Mouse (Mus musculus): ENCODE measurements around the gene Frat2.
A peak's percentile ranks its signal among the peaks of the same experiment; 100 is the strongest.

Gene Frat2

DNA sequence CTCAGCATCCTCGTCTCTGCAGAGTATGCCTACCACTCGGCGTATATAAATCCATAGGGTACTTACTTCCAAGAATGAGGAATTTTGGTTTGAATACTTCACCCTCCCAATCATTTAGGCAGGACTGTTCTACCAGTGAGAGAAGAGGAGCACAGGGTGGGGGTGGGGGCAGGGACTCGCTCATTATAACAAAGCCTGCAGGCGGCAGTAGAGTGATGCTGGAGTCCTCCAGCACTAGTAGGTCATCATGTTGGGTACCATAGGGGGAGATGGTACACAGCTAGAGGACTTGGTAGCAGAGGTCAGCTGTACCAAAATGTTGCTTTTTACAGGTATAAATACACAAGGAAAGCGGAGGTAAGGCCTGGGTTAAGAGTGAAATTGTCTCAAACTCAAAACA is 3.6 kb downstream of the Frat2 start:
- DNase-seq (ENCODE audit: low spot score in 2 of 2), result no peak

DNA sequence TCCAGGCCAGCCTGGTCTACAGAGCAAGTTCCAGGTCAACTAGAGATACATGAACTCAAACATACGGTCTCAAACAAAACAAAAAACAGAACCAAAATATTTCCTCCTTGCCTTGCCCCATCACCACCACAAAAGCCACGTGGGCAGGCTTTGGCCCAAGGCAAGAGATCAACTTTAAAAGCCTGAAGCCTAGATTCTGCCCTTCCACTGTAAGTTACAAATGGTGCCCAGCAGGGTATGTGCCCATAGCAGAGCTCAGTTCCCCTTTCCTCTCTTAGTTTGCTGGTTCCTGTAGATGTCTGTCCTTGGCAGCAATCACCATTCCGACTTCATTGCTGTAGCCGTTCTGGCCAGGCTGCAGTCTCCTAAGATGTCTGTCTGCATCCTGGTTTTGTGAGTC is 5.2 kb downstream of the Frat2 start:
- no peak for DNase-seq (ENCODE audit: low spot score in 2 of 2)

DNA sequence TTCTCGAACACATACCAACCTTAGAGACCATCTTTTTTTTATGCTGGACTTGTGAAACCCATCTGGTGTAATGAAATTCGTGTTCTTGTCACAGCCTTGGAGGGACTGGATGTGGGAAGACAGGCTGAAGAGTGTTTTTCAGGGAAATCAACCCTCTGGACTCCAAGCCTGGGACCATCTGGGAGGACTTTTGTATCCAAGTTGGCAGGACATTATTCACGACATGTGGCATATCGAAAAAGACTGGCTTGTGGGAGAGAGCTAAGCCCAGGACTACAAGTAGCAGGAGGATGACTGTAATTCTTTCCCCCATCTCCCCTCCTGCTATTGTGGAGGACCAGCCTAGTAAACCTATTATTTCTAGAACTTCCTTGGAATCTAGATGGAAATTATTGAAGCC is 5.7 kb downstream of the Frat2 start:
- no peak for DNase-seq (ENCODE audit: low spot score in 2 of 2)

DNA sequence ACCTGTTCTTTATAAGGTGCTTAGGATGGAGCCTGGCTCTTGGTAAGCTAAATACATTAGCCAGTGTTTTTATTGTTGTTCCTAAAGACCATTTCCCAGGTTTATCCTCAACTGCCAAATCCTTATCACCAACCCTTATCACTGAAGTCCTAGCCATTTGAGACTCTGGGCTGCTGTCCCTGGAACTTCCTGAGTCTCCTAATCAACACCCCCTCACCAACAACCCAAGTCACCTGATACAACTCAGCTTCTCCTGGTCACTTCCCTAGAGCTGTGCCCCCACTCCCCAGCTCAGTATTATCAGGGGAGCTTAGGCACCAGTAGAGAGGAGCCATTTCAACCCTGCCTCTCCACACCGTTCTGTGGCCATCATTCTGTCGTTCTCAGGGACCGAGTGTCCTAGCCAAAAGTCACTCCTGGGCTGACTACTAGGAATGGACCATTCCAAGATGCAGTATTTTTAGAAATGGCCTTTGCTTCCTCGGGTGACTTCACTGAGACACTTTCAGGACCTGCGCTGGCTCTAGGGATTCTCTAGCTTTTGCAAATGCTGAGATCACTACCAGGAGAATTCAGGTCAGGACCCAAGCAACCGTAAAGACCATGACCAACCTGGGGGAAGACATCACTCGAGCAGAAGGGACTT is 6.7 kb downstream of the Frat2 start:
- DNase-seq (ENCODE audit: low spot score in 2 of 2), result no peak

DNA sequence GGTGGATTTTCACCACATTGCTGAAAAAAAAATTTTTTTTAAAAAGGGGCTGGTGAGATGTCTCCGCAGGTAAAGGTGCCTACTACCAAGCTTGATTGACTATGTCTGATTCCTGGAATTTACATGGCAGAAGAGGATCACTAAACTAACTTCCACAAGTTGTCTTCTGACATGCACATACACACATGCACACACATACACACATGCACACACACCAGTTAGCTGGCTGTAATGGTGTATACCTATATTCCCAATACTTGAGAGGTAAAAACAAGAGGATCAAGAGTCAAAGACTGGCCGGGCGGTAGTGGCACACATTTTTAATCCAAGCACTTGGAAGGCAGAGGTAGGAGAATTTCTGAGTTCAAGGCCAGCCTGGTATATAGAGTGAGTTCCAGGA is 8.2 kb downstream of the Frat2 start:
- DNase-seq (ENCODE audit: low spot score in 2 of 2), result no peak

DNA sequence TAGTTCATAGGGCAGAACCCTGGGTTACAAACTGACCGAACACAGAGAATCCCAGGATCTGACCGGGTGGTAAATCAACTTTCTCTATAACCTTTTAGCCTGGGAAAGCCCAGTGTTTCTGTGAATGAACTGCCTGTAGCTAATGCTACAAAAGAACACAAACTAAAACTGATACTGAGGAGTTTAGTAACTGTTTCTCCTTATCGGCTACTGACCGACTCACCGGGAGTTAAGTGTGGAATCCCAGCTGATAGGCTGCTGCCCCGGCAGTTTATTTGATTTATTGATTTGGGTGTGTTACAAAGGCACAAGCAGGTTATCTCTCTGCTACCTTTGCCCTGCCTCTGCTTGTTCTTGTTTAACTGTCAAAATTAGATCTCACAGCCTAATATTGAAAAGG is 9.1 kb downstream of the Frat2 start:
- DNase-seq (ENCODE audit: low spot score in 2 of 2), result no peak

DNA sequence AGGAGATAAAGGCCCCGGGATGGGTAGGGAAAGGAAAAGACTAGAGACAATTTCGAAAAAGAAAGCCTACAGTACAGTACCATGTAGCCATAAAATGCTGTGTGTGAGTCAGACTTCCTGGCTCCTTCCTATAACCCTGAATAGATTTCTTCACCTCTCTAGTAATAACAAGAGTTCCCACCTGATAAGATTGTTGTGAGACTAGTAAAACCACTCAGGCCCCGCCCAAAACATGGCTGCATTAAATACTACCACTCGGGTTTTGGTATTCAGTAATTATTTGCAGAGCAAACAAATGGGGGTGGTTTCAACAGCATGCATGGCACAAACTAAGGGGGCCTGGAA is 10.0 kb downstream of the Frat2 start:
- DNase-seq (ENCODE audit: low spot score in 2 of 2), result no peak

DNA sequence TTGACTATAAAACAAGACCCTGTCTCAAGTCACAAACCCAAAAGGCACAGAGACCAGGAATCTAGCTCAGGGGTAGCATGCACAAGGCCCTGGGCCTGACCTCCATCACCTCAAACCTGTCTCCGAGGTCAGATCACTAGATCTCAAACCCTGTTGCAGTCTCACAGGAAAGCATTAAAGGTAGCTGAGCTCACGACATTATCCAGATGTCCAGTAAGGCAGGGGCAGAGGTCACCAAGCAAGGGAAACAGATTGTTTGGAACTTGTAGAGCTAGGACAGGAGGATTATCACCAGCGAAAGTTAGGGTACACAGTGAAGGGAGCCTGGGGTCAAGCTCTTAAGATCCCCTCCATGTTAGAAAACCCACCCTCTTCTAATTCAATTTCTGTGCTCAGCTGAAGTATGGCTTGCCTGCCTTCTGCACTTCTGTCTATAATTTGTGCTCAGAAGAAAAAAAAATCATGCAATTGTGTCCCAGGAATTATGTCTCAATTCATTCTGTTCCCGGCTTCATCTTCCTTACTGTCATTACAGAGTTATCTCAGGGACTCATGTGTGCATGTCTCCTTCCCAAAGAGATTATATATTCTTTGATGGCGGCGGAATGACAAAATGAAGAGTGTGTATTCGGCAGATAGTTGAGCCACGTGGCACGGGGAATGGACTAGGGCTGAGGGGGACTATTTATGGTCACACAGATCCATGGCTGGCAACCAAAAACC is 10.6 kb downstream of the Frat2 start:
- no peak for DNase-seq (ENCODE audit: low spot score in 2 of 2)

DNA sequence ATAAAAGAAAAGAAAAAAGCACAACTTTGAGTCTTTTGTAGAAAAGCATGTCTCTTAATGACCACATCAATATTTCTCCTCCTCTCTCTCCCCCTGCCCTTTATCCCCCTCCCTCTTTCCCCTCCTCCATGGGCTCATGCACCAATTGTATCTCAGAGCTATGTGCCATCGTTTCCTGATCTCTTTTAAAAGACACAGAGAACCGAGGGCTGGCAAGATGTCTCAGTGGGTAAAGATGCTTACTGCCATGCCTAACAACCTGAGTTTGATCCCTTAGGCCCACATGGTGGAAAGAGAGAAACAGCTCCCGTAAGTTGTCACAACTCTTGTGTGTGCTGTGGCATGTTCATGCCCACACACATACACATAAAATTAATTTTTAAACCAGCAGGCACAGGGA is 11.2 kb downstream of the Frat2 start:
- DNase-seq (ENCODE audit: low spot score in 2 of 2), result no peak

DNA sequence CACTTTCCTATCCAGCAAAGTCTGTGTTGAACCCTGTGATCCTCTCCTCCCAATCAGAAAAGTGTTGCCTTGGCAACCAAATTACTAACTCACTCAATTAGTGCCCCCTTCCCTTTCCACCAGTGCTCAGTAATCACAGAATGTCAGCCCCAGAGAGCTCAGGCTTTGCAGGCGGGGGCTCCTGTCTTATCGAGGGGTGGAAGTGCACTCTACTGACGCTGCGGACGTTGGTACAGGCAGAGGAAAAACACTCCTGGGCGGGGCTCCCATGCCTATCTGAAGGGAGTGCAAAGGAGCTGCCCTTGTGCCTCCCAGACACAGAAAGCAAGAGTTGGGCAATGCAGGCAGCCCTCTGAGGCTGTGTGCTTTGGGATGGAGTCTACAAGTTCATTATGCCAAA is 12.1 kb downstream of the Frat2 start:
- DNase-seq (ENCODE audit: low spot score in 2 of 2), result peak in 1 of 2 experiments; percentile 28

DNA sequence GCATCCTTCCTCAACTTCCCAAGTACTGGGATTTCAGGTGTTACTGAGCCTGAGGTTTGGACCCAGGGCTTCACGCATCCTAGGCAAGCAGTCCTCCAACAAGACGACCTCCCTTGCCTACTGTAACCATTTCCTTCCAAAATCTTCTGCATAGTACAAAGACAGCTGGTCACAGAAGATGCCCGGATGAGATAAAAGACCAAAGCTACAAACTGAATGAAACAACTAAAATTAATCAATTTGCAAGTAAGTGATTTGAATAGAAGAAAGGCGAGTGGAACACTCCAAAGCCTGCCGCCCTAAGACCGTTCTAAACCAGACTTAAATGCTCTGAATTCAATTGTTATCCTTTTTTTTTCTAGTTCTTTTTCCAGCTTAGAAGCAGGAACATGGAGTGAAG is 12.5 kb downstream of the Frat2 start:
- DNase-seq (ENCODE audit: low spot score in 2 of 2), result no peak

DNA sequence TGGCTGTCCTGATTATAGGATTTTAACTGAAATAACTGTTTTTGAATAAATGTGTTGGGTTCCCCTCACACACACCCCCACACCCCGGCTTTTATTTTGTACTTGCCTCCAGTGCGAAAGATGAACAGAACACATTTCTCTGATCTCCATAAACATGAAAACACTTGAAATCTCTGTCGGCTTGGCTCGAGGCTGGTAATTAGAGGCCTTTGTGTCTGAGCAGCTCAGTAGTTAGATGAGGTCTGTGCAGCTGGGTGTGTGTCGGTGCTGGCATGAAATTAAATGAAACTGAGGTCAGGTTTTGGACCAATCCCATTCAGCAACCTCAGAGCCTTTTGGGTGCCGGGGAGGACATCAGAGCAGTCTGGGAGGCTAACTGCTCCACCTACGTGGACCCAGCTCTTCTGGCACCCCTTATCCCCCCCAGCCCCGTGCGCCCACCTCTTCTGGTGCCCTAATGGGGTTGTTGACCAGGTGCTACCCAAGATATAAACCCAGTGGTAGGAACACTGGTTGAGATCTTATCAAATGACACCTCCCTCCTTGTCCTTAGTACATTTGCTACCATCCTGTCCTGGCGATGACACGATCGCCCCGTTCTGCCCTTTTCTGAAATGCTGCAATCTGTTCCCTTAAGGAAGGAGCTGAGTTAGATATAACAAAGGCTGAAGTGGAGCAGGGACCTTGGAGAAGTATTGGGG is 15.3 kb downstream of the Frat2 start:
- no peak for DNase-seq (ENCODE audit: low spot score in 2 of 2)

DNA sequence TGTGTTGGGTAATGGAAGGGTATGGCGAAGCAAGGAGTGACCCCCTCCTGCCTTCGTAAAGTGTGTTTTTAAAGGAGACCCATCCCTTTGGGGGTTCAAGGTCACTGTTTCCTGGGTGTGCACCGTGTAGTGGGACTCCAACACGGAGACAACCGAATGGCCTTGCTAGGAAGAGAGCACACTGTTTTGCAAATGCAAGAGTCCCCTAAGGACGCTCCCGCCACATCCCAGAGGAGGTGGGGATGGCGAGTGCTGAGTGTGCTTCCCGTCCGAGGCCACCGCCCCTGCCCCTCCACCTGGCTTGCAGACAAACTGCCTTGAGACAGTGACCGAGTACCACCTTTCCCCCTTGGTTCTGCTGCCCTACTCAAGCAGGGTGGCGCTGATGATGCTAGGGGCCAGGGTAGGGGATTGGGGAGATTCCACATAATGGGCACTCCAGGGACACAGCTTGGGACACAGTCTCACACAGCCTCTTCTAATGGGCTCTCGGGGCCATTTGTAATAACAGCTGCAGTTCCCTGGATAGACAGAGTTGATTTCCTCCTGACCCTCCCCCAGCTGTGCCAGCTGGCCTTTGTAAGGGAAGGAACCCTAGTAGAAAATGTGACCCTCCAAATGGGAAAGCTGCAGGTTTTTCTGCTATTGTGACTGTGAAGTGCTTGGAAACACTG is 16.1 kb downstream of the Frat2 start:
- no peak for DNase-seq (ENCODE audit: low spot score in 2 of 2)

DNA sequence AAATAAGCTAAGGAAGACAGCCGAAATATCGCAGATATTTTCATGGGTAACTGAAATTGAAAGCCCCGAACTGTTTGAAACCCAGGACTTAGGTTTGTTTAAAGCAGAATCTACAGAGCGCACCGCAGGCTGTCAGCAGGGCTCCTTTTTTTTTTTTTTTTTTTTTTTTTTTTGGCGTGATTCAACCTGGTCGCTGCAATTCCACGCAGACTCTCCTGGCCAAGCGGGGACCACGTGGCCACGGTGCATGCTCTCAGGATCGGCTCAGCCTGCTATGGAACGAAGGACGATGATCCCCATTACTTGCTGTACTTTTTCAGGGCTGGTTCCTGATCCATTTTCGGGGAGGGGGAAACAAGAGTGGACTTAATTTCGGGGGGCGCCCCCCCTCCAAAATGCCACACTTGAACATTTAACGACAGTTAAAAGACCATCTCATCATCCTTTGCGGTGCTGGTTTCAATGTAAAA is 16.8 kb downstream of the Frat2 start:
- DNase-seq (ENCODE audit: low spot score in 2 of 2), result peak in 1 of 2 experiments; percentile 23

DNA sequence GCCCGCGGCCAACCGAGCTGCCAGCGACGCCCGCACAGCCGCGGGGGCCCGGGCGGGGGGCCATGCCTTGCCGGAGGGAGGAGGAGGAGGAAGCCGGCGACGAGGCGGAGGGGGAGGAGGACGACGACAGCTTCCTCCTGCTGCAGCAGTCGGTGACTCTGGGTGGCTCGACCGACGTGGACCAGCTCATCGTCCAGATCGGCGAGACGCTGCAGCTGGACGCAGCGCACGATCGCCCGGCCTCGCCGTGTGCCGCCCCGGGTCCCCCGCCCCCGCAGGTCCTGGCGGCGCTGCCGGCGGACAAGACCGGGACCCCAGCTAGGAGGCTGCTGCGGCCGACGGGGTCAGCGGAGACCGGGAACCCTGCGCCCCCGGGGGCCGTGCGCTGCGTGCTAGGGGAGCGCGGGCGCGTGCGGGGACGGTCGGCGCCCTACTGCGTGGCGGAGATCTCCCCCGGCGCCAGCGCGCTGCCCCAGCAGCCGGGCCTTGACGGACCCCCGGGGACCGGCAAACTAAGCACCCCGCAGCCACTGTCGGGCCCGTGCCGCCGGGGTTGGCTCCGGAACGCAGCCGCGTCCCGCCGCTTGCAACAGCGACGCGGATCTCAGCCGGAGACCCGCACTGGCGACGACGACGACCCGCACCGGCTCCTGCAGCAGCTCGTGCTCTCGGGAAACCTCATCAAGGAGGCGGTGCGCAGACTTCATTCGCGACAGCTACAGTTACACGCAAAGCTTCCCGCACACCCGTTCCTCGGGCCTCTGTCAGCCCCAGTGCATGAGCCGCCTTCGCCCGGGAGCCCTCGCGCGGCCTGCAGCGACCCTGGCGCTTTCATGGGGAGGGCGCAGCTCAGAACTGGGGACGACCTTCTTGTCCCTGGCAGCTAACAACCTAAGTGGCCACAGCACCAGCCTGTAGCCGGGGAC is 17.6 kb downstream of the Frat2 start:
- DNase-seq (ENCODE audit: low spot score in 2 of 2), result peak; percentile 52 to 65

DNA sequence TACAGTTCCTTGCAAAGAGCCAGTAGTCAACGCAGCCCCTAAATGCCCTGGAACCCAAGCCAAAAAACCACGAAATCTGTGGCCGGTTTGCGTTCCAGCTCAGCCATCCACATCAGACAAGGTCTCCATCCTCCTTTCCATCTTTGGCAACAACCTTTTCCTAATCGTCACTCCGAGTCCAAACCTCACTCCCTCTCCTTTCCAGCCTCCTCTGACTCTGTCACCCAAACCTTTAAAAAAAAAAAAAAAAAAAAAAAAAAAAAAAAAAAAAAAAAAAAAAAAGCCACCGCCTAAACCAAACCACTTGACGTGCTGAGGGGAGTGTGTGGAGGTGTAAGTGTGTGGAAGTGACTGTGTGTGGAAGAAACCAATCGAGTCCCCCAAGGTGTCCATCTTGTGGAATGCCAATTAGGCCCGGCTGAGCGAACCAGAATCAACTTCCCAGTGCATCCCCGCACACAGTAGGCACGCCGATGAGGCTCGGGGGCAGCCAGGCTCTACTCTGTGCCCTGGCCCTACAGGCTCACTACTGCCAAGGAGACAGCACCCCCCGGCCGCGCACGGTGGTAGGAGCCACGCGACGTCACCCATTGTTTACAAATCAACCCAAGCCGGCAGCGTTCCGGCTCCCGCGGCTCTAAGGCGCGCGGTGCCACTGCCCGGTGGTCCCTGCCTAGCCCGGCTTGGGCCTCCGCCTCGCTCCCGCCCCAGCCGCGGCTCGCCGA is 18.4 kb downstream of the Frat2 start, which contains the start of gene Frat1:
Gene Frat1, plus strand, starts transcription at position 590 of the 725 bp plus-strand sequence.
- peak; percentile 86 to 90 for DNase-seq (ENCODE audit: low spot score in 2 of 2)

DNA sequence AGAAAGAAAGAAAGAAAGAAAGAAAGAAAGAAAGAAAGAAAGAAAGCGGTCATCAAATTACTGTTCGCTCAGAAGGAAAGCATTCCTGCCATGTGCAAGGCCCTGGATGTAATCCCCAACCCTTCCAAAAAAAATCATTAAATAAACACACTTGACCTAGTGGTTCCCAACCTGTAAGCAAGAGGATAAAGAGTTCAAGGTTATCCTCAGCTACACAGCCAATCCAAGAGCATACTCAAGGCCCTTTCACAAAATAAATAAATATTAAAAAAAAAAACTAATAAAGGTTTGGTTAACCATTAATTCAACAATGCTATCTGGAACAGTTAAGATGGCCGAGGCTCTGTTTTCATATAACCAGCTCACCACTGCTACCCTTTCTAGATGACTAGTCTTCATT is 19.0 kb downstream of the Frat2 start:
- DNase-seq (ENCODE audit: low spot score in 2 of 2), result no peak

DNA sequence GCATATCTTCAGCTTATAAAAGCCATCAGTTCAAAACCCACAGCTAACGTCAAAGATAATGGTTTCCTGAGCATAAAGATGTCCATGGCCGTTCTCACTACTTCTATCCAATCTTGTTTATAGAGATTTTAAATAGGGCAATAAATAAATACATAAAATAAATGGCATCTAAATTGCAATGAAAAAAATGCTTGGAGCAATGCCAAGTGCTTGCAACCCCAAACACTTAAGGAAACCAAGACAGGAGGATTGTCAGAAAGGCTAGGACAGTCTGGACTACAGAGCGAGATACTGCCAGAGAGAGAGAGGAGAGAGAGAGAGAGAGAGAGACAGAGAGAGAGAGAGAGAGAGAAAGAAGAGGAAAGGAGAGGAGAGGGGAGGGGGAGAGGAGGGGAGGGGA is 21.4 kb downstream of the Frat2 start:
- DNase-seq (ENCODE audit: low spot score in 2 of 2), result no peak

DNA sequence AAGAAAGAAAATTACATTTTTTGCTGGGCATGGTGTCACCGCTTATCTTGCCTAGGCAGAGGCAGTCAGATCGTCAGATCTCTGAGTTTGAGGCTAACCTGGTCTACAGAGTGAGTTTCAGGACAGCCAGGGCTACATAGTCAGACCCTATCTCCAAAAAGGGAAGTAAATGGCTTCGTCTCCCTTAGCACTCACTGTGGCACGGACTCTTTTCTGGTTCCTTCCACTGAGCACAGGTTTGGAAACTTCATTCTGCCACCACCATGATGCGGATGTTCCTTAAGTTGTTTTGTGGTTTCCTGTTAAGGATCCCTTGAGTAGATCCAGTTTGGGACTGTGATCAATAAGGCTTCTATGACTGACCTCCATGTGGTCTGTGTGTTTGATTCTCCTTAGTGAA is 23.0 kb downstream of the Frat2 start:
- no peak for DNase-seq (ENCODE audit: low spot score in 2 of 2)

DNA sequence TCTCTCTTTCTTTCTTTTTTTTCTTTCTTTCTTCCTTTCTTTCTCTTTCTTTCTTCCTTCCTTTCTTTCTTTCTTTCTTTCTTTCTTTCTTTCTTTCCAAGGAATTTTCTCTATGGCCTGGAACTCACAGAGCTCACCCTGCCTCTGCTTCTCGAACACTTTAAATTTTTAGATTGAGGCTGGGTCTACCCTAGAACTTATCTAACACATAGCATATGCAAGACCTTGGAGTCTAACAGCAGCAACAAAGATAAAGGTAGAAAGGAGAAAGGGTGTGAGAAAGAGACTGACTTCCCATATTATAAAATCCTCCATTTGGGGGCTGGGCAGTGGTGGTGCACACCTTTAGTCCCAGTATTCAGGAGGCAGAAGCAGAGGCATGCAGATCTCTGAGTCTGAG is 25.3 kb downstream of the Frat2 start:
- DNase-seq (ENCODE audit: low spot score in 2 of 2), result no peak

DNA sequence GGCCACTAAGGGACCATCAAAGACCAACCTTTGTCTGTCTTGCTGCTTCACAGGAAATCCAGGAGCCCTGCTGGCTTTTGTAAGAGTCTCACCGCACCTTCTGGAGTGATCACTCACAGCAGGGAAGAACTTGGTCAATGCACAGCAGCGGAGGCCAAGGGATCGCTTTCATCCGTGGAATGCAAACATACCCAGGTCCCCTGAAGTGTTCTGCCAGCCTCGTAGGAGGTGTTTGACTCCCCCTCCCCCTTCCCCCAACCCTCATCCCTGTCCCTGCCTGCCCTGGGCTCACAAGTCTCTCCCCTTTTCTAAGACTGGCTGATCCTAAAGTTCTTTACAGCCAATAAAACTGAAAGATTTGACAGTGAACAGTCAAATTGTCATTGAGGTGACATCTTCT is 26.5 kb downstream of the Frat2 start:
- DNase-seq (ENCODE audit: low spot score in 2 of 2), result no peak
